Mouse (Mus musculus): ENCODE results near the gene Syvn1. TPM values are rescaled to one million over a fixed set of nuclear protein-coding genes. Genes with fewer than 3 reads are reported as not detected.

Syvn1 gene
- polyA plus RNA-seq, 1 experiment from 2014 or later: 26.7 TPM

DNA sequence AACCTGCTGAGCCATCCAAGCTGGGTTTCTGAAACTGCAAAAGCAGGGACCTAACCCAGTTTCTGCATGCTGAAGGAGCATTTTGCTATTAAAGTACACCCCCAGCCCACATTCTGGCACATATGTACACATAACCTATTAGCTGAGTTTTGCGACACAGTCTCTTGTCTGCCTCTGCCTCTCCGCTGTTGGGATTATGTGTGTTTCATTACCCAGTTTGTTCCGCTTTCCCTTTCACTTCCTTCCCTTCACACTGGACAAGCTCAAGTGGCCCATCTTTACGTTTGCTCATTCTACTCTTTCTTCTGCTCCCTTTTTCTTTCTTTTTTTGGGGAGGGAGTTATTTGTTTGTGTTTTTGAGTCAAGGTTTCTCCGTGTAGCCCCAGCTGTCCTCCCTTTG, 27.5 kb downstream of the Syvn1 start:
- Histone ChIP-seq H3K4me1 (peaks cover 16% of the 10 kb centered on the region; the same call in 1 of the 2 replicates), H3K36me3 (peaks cover 26% of the 10 kb centered on the region), H3K4me3 (replicated peaks) (no peak overlapping the region), H3K27ac (no peak overlapping the region), H3K9me3 (no peaks in the 10 kb centered on the region), H3K9ac (no peak overlapping the region), H3K4me2 (no peak overlapping the region), H3K27me3 (replicated peaks) (no peaks in the 10 kb centered on the region)
- 83% methylated on average over 5 of the region's 5 CpGs for WGBS
- no peak for ATAC-seq (ENCODE audit: insufficient read depth, low FRiP score, low read depth)

DNA sequence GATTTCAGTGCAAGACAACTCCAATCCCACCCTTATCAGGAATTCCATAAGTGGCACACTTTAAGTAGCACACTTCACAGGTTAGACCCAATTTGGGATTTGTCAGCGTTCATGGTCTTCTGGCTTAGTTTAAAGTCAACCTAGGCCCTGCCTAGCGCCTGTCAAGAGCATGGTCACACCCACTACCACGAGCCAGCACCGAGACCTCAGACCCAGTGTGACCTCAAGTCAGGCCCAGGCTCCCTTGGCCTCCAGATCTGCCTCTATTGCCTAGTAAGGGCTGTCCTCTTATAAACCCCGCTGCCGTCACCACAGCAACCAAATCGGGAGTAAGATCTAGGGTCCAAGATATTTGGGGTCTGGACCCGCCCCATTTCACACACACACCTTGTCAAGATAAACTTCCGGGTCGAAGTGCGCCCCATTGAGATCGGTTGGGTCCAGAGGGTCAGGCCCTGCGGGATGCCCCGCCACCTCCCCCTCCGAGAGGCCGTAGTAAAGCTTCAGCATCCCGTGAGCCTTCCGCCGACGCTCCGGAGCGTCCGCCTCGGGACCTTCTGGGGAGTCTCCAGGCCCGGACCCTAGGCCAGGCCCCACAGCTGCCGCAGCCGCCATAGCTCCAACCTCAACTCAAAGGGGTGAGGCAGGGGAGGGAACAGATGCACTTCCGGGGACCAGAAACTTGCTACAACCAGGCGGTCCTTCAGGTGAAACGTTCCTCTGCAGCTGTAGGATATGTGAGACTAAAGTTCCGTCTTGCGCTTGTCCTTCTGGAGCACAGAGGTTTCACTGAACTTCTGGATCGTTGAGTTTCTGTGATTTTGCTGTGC, 30.4 kb downstream of the Syvn1 start, which contains the start of gene Vps51:
Gene Vps51 (minus strand): TSS at position 668 of the 830 bp plus-strand sequence.
- H3K36me3 ChIP-seq: peaks cover 14% of the 10 kb centered on the region
- H3K9me3 ChIP-seq: no peaks in the 10 kb centered on the region
- H3K9ac ChIP-seq: peak within 1 kb of the TSS; percentile 67; the same call in 1 of the 2 replicates
- H3K27me3 ChIP-seq (replicated peaks): no peaks in the 10 kb centered on the region
- H3K4me3 ChIP-seq (replicated peaks): peak within 1 kb of the TSS; percentile 92
- H3K4me2 ChIP-seq: peak within 1 kb of the TSS; percentile 80
- under 1% methylated on average over 33 of the region's 33 CpGs for WGBS
- peak within 1 kb of the TSS; percentile 89 for H3K27ac ChIP-seq
- peaks cover 16% of the 10 kb centered on the region; the same call in 1 of the 2 replicates for H3K4me1 ChIP-seq
- ATAC-seq (ENCODE audit: insufficient read depth, low FRiP score, low read depth): peak; percentile 85

DNA sequence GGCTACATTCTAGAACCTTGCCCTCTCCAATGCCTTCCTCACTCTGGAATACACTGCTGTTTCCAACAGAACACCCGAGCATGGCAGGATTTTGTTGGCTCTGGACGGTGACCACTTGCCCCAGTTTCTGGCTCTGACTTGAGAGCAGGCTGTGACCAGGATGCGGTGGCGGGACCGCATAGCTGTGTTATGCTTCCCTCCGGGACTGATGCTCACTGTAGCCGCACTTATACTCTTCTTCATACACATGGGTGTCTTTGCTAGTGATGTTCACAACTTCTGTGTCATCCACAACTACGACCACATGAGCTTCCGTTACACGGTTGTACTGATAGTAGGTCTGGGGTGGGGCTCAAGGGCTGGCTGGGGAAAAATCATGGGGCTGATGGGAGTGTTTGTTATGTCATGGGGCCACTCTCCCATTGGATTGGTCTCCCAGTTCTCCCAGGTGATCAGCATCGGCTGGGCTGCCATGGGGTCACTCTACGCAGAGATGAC, 33.7 kb downstream of the Syvn1 start, which contains the start of gene Tmem262:
Gene Tmem262 (plus strand): TSS at position 51 of the 498 bp plus-strand sequence.
- WGBS: 91% methylated on average over 12 of the region's 12 CpGs
- Histone ChIP-seq H3K4me3 (replicated peaks) (no peak within 1 kb of the TSS), H3K9ac (no peak within 1 kb of the TSS), H3K27me3 (replicated peaks) (no peaks in the 10 kb centered on the region), H3K27ac (no peak within 1 kb of the TSS), H3K36me3 (peaks cover 22% of the 10 kb centered on the region), H3K4me1 (peaks cover 22% of the 10 kb centered on the region), H3K4me2 (no peak within 1 kb of the TSS), H3K9me3 (no peaks in the 10 kb centered on the region)
- no peak for ATAC-seq (ENCODE audit: insufficient read depth, low FRiP score, low read depth)

GRCm38 (mm10) chr19:6082156-6082555, 35.8 kb downstream of the Syvn1 start, which contains the start of gene Gm28374:
Gene Gm28374, minus strand, starts transcription at chr19:6082256.
- Histone ChIP-seq H3K36me3 (peaks cover 17% of the 10 kb centered on the region), H3K4me3 (replicated peaks) (no peak within 1 kb of the TSS), H3K9ac (no peak within 1 kb of the TSS), H3K9me3 (no peaks in the 10 kb centered on the region), H3K4me2 (no peak within 1 kb of the TSS), H3K4me1 (peaks cover 16% of the 10 kb centered on the region), H3K27ac (no peak within 1 kb of the TSS), H3K27me3 (replicated peaks) (no peaks in the 10 kb centered on the region)
- ATAC-seq (ENCODE audit: insufficient read depth, low FRiP score, low read depth): no peak
- WGBS: 86% methylated on average over 9 of the region's 9 CpGs

GRCm38 (mm10) chr19:6084478-6085248, 38.3 kb downstream of the Syvn1 start, which contains the start of the genes Zfpl1 and Cdca5:
Gene Zfpl1, minus strand, starts transcription at chr19:6084956.
Gene Cdca5, plus strand, starts transcription at chr19:6084983.
- Histone ChIP-seq H3K4me3 (replicated peaks) (peak within 1 kb of the TSS; percentile 72), H3K27ac (peak within 1 kb of the TSS; percentile 77), H3K9me3 (no peaks in the 10 kb centered on the region), H3K4me2 (peak within 1 kb of the TSS; percentile 82), H3K9ac (peak within 1 kb of the TSS; percentile 60), H3K4me1 (peaks cover 16% of the 10 kb centered on the region), H3K36me3 (peaks cover 20% of the 10 kb centered on the region), H3K27me3 (replicated peaks) (no peaks in the 10 kb centered on the region)
- ATAC-seq (ENCODE audit: insufficient read depth, low FRiP score, low read depth): peak; percentile 88
- WGBS: under 1% methylated on average over 58 of the region's 58 CpGs

- Histone ChIP-seq H3K9ac (peak overlapping the region; percentile 40; the same call in 1 of the 2 replicates), H3K27ac (peak overlapping the region; percentile 77), H3K27me3 (replicated peaks) (no peaks in the 10 kb centered on the region), H3K4me3 (replicated peaks) (peak overlapping the region; percentile 72), H3K4me2 (peak overlapping the region; percentile 78), H3K36me3 (peaks cover 17% of the 10 kb centered on the region), H3K4me1 (peaks cover 16% of the 10 kb centered on the region), H3K9me3 (no peaks in the 10 kb centered on the region)
- WGBS: 0% methylated on average over 17 of the region's 17 CpGs
- peak; percentile 69 for ATAC-seq (ENCODE audit: insufficient read depth, low FRiP score, low read depth)
These were observed 39.1 kb downstream of the Syvn1 start for GRCm38 (mm10) chr19:6085417-6085879.

- H3K36me3 ChIP-seq: peaks cover 17% of the 10 kb centered on the region; the same call in 1 of the 2 replicates
- no peak overlapping the region for H3K4me2 ChIP-seq
- H3K4me1 ChIP-seq: peaks cover 10% of the 10 kb centered on the region
- H3K27me3 ChIP-seq (replicated peaks): no peaks in the 10 kb centered on the region
- 91% methylated on average over 13 of the region's 13 CpGs for WGBS
- H3K4me3 ChIP-seq (replicated peaks): no peak overlapping the region
- ATAC-seq (ENCODE audit: insufficient read depth, low FRiP score, low read depth): no peak
- H3K27ac ChIP-seq: no peak overlapping the region
- no peak overlapping the region for H3K9ac ChIP-seq
- no peaks in the 10 kb centered on the region for H3K9me3 ChIP-seq
These were observed 42.5 kb downstream of the Syvn1 start for GRCm38 (mm10) chr19:6088841-6089240.

DNA sequence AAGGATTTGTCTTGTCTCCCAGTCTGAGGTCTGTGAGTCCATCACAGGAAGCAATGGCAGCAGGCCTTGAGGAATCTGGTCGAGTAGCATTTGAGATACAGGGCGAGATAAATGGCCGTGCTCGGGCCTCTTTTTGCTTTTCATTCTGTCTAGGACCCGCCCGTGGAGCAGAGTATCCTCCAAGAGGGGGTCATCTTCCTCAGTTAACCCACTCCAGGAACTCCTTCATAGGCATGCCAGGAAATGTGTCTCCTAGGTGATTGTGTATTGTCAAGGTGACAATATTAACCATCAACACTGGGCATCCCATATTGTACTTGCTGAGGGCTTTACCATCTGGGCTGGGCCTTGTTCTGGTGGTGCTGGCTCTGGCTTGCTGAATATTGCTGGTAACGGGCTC, 47.7 kb downstream of the Syvn1 start, which contains the start of gene AC131692.1:
Gene AC131692.1 (plus strand): TSS at position 301 of the 400 bp plus-strand sequence.
- Histone ChIP-seq H3K27ac (no peak within 1 kb of the TSS), H3K4me2 (no peak within 1 kb of the TSS), H3K36me3 (peaks cover 25% of the 10 kb centered on the region; the same call in 1 of the 2 replicates), H3K9ac (no peak within 1 kb of the TSS), H3K4me3 (replicated peaks) (no peak within 1 kb of the TSS), H3K27me3 (replicated peaks) (no peaks in the 10 kb centered on the region), H3K9me3 (no peaks in the 10 kb centered on the region), H3K4me1 (no peaks in the 10 kb centered on the region)
- no peak for ATAC-seq (ENCODE audit: insufficient read depth, low FRiP score, low read depth)
- WGBS: 87% methylated on average over 7 of the region's 7 CpGs

- Histone ChIP-seq H3K9me3 (no peaks in the 10 kb centered on the region), H3K27ac (no peak overlapping the region), H3K9ac (no peak overlapping the region), H3K4me2 (no peak overlapping the region), H3K36me3 (0 out of 2 replicates have a peak, but pooled peaks cover 8% of the 10 kb centered on the region), H3K4me1 (no peaks in the 10 kb centered on the region), H3K4me3 (replicated peaks) (no peak overlapping the region), H3K27me3 (replicated peaks) (no peaks in the 10 kb centered on the region)
- 88% methylated on average over 3 of the region's 3 CpGs for WGBS
- no peak for ATAC-seq (ENCODE audit: insufficient read depth, low FRiP score, low read depth)
These were observed 51.5 kb downstream of the Syvn1 start for GRCm38 (mm10) chr19:6097847-6098246.

DNA sequence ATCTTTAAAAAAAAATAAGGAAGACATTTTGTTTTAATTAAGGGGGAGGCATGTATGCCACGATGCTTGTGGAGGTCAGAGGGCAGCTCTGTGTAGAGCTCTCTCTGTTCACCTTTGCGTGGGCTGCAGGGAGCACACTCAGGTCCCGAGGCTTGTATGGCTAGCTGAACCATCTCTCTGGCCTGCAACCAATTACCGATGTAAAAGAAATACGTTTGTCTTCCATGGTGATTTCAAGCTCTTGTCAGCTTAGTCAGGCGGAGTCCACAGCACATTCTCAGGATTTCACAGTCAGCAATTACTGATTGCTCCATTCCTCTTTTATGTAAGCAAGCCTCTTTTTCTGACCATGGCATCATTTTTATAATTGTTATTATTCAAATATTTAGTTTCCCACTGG, 54.8 kb downstream of the Syvn1 start:
- Histone ChIP-seq H3K27me3 (replicated peaks) (no peaks in the 10 kb centered on the region), H3K4me1 (no peaks in the 10 kb centered on the region), H3K27ac (no peak overlapping the region), H3K4me2 (no peak overlapping the region), H3K9me3 (no peaks in the 10 kb centered on the region), H3K4me3 (replicated peaks) (no peak overlapping the region), H3K36me3 (no peaks in the 10 kb centered on the region), H3K9ac (no peak overlapping the region)
- whole genome bisulfite sequencing: 64% methylated on average over 6 of the region's 6 CpGs
- ATAC-seq (ENCODE audit: insufficient read depth, low FRiP score, low read depth): no peak

GRCm38 (mm10) chr19:6102169-6102853, 55.9 kb downstream of the Syvn1 start:
- Histone ChIP-seq H3K4me3 (replicated peaks) (no peak overlapping the region), H3K36me3 (no peaks in the 10 kb centered on the region), H3K27ac (no peak overlapping the region), H3K4me2 (no peak overlapping the region), H3K4me1 (no peaks in the 10 kb centered on the region), H3K9me3 (no peaks in the 10 kb centered on the region), H3K9ac (no peak overlapping the region), H3K27me3 (replicated peaks) (no peaks in the 10 kb centered on the region)
- peak; percentile 63; the same call in 1 of the 2 replicates for ATAC-seq (ENCODE audit: insufficient read depth, low FRiP score, low read depth)
- 71% methylated on average over 6 of the region's 6 CpGs for WGBS
